Mouse (Mus musculus) adipocyte (in vitro differentiated cells): ENCODE results near the gene Osr1.
A peak's percentile ranks its signal among the peaks of the same experiment; 100 is the strongest.

ENCODE experiments used
- DNase-seq: peaks from one replicate; pipeline ENCODE4 v3.0.0-alpha.2; 2016; ENCODE audit warnings: low spot score

Osr1 gene

DNA sequence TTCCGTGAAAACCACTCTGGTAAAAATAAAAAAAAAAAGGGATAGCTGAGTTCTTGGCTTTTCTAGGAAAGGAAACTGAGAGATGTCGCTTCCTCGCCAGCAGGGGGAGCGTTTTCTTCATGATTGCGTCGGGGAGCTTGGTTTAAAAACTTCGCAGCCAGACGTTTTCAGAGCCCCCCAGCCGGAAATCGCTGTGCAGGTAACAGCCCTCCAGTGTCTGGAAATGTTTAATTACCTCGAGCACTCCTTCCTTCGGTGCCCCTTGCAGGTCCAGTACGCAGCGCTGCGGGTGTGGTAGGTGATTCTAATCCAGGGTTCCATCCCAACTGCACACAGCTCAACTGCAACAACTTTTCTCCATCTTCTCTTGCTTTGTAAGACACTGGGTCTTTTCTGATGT is at the start of gene Osr1:
Gene Osr1, plus strand, starts transcription at position 146 of the 400 bp plus-strand sequence.
- peak; percentile 70 for DNase-seq

DNA sequence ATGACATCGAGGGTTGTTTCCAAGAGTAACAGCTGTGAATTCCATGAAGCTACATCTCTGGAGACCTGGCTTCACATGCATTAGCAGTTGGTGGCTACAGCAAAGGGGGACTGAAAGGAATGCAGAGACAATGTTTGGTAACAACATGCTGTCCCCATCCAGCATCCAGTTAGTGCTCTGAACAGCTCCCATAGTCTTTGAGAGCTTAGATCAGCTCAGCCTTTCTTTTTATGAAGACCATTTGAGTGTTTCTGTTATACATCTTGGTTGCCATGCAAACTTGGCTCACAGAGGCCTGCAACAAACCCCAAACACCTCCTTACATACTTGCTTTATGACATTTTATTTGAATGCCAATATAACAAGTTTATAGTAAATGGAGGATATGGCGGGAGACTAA is 19.6 kb upstream of the Osr1 start:
- no peak for DNase-seq

DNA sequence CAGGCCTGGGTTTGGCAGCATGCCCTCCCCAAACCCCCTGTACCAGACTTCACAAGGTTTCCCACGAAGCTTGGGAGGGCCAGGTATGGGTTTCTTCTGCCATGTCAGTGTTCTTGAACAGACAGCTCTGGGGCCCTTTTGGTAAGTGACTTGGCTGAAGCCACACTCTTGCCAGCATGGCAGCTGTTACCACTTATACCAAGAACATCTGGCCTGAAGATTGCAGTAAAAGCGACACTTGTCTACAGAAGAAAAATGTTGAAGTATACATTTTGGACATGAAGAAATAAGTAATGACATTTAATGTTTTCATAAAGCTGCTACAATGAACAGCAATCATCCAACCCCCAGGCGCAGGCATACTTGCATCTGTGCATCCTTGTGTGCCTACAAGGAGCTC is 5.0 kb upstream of the Osr1 start:
- DNase-seq = no peak

DNA sequence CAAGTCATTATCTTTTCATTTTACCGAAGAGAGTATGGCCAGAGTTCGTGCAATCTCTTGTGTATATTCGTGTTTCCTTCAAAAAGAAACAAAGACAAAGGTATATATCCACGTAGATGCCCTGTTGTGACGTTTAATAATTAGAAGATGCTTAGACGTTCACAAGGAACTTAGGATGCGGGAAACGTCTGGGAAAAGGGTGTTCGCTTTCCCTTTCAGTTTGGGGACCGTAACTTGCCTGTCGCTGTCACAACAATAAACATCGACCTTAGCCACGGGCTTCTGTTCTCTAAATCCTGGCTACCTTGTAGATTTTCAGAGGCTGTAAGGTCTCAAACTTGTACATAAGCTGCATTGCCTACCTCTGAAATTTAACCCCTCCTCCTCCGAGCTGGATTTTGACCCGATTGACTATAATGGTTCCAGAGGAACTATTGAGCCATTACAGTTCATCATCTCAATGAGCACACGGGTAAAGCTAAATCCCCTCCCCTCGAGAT is 630 bp downstream of the Osr1 start:
- DNase-seq = no peak

DNA sequence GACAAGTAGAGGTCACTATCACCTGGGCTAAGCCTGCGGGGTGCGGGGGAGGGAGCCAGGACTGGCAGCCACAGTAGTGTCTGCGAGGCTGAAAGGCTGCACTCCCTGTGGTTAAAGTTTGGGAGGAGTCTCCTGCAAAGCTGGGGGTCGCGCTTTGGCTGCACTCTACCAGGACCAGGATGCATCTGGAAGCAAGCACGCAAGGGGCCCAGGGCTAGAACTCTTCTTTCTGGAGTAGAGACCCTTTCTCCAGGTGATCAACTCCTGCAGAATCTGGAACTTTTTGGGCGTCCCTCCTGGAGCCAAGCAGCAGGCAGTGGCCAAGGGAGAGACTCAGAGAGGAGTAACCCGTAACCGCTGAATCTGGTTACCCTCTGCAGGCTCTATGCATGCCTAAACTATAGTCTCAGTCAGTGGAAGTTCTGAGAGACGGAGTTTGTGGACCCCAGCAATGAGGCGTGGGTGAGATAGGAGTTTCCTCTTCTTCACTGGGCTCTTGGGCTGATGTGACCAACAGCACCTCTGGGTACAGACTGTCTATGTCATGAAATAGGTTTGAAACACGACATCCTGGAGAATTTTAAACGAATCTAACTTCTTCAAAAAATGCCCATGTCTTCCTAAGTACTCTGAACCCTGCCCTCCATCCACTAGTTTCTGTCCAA is 1.5 kb downstream of the Osr1 start:
- DNase-seq = no peak

DNA sequence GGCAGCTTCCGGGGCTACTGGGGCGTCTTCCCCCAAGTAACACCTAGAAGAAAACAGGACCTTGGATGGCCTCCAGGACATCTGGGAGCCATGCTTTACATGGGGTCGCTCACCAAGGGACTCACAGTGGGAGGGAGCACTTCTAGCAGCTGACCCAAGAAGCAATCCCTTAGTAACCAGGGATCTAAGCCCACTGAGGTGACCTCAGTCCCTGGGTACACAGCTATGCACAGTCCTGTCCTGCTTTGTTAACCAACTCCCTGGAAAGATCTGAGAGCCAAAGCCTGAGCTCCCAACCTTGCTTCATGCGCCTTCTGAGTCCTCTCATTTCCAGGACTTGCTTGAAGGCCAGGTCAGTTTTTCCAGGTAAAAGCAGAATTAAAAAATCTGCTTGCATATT is 2.1 kb downstream of the Osr1 start:
- no peak for DNase-seq

DNA sequence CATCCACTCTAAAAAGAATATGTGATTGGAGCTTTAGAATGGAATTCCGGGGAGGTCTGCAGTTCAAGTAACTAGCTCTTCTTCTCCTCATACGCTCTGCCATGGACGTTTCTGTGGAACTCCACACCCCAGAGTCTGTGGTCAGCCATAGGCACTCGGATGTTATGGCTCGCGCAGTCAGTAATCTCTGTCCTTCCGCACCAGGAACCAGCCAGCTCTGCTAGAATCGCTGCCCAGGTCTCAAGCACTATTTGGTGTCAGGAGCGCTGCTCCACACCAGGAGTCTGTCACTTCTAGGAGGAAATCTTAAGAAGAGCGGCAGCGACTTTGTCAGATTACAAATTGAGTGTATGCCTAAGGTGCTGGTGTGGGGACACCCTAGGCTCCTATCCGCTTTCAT is 3.8 kb downstream of the Osr1 start:
- DNase-seq = no peak

DNA sequence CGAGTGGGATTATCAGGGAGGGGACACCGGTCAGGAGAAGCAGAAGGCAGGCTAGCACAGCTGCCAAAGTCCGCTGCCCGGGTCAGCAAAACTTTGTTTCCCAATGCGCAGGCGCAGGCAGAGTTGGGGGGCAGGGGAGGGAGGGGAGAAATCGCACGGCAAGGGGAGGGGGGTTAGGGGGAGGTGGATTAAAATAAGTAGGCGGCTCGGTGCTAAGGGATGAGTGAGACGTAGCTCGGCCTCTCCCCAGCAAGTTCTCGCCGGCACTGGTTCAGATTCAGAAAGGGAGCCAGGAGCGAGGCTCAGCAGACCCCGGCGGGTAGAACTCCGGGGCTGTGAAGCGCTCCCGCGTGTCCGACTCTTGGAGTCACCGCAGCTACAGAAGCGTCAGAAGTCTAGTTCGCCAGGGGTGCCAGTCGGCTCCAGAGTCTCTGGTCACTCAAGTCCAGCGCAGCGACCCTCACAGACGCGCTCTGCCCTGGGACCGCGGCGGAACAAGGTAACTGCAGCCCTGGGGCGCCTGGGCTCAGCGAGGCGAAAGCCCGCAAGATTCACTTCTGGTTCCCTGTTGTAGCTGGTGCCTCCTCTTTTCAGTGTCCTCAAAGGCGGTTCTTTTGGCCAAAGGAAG is 4.4 kb downstream of the Osr1 start:
- DNase-seq = peak; percentile 52

DNA sequence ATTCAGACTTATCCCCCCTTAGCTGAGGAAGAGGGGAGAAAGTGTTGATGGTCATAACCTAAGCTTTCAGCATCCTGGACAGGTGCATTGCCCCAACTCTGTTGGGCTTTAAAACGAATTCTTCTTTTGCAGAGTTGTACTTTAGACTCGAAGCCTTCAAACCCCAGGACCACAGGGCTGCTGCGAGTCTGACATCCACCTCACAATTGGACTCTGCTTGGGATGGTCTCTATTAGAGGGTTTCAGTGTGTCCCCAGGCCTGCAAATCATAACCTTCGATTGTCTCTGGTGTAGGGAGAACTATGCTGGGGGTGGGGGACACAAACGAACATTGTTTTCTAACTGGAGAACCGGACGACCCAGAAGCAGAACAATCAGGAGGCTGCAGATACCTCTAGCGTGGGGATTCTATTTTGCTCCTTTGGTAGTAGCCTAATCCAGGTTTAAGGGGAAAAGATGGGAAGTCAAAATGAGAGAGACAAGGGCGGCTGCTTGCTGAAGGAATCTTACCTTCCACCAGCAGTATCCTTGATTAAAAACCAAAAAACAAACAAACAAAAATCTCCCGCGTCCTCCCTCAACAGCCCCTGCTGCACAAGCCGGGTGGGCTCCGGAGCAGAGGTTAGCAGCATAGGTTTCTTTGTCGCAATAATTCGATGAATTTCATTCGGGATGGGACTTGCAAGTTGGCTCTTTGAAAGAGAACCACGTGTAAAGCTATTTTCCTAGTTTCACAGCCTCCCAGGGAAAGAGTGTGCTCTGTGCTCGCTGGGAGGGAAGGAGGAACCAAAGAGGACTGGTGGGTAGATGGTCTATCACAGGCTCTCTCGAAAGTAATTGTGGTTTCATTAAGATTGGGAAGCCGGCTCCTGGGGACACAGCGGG is 5.5 kb downstream of the Osr1 start:
- DNase-seq = no peak

DNA sequence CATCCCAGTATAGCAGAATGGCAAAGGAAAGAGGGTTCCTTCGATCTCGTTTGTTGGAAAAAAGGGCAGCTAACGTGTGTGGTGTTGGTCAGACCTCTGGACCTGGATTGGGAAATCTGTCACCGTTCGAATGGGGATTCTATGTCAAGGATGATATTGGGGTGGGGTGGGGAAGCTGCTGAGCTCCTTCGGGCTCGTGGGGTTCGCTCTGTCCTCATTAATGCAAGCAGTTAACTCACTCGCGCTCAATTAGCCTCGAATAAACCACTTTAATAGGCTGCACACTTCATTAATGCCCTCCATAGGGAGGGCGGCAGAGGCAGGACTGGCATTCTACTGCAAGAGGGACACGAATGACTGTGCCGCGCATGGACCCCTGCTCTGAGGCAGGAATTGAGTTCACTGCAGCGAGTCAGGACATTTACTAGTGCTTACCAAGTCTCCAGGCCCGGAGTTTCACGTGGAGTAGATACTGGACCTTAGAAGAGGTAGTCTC is 6.2 kb downstream of the Osr1 start:
- no peak for DNase-seq

DNA sequence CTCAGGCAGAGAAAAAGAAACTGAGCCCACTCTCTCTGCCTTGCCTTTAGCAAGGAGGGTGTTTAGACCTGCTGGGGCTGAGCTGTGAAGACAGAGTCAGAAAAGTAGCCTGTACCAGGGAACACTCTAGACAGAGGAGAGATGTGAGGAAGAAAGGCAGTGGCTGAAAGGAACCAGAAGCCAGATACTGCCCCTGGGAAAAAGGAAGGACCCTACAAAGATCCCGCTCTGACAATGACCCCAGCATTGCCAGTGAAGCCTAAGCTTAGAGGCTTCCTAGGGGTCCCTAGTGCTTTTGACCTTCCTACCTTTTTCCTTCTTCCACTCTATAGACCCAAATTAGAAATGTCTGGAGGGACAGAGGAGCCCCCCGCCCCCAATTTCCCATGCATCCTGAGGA is 7.7 kb downstream of the Osr1 start:
- DNase-seq = no peak

DNA sequence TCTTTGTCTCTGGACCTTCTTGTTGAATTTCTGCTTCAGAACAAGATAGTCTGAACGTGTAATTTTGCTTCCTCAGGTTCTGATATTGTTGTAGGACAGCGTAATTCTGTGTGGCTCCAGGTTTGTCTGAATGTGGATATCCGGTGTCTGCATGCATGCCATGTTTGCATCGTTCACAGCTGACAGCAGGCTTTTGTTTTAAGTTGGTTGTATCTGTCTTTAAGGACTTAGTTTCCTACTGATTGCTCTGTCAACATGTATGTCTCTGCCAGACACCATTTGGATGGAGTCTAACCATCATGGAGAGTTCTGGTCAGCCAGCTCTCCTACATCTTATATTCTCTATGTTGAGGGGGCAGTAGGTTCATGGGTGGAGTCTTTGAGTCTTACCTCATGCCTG is 8.7 kb downstream of the Osr1 start:
- no peak for DNase-seq

DNA sequence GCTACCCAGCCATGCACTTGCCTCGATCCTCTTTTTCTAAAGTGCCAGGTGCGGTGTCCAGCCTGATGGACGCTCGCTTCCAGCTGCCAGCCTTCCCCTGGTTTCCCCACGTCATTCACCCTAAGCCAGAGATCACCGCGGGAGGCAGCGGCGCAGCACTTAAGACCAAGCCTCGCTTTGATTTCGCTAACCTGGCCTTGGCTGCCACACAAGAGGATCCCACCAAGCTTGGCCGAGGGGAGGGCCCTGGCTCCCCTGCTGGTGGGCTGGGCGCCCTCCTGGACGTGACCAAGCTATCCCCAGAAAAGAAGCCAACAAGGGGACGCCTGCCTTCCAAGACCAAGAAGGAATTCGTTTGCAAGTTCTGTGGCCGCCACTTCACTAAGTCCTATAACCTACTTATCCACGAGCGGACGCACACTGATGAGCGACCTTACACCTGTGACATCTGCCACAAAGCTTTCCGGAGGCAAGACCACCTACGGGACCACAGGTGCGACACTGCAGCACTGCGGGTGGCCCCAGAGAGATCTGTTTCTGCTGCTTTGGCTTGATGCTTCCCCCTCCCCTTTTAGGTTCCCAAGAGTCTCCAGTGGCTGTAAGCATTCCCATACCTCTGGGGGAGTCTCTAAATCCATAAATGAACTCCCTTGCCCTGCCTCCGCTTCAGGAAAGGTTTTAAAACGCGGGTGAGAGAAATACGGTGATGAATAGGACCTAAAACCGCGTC is 9.6 kb downstream of the Osr1 start:
- DNase-seq = no peak

DNA sequence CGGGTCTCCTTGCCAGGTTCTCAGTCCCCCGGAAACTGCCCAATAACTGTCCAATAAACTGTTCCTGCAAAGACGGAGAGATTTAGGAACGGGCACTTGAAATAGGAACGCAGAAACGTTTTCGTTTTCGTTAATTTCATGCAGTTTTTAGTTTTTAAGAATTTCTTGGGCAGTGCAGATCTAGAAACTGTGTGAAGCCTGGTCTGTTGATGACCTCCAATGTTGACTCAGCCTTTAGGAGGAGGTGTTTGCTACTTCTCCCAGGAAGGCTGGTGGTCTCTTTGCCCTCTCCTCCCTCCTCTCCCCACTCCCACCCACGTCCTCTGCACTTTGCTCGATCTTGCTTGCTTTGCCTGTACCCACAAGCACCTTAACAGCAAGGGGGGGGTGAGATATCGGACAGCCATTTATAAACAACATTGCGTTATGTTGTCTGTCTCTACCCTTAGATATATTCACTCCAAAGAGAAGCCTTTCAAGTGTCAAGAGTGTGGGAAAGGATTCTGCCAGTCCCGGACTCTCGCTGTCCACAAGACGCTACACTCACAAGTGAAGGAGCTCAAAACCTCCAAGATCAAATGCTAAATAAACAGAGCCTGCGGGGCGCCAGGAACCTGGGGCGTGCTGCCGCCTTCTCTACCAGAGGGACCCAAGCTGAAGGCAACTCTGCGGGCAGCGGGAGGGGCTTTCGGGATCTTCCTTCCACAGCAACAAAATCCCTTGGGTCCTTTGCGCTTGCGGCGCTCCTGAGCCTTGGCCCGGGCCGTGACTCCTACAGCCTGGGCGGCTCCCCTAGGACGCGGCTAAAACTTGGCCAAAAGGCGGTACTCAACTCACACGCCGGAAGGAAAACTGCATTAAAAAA is 10.4 kb downstream of the Osr1 start:
- no peak for DNase-seq

DNA sequence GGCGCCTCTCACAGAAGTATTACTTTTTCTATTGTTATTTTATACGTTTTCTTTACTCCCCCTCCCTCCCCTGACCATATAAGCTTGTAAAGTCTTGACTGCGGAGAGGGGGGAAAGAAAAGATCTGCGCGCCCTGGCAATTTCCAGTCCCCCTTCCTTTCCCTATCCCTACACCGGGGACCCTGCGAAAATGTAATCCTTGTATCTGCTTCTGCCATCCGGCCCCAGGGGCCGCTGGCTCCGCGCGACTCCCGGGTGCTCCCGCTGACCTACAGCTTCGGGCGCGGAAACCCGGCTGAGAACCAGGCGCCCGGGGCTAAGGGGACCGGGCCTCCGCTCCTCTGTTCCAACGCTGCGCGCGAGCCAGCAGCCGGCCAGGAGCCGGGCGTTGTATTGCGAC is 11.1 kb downstream of the Osr1 start:
- DNase-seq = no peak

DNA sequence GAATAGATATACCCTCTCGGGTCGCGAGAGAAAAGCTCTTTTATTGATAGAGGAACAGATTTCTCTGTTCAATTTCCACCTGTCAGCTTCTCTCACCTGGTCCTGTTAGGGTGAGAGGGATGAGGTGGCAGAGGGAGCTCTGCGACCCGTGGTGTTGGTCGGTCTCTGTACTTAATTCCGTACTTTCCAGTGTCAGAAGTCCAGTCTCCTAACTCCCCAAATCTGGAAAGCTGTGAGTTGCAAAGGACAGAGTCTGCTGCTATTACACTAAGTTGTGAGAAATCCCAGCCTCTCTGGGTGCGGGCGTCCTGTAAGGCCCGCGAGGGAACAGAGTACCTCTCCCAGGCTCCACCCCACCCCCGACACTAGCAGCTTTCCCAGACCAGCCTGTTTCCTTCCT is 11.6 kb downstream of the Osr1 start:
- DNase-seq = no peak

DNA sequence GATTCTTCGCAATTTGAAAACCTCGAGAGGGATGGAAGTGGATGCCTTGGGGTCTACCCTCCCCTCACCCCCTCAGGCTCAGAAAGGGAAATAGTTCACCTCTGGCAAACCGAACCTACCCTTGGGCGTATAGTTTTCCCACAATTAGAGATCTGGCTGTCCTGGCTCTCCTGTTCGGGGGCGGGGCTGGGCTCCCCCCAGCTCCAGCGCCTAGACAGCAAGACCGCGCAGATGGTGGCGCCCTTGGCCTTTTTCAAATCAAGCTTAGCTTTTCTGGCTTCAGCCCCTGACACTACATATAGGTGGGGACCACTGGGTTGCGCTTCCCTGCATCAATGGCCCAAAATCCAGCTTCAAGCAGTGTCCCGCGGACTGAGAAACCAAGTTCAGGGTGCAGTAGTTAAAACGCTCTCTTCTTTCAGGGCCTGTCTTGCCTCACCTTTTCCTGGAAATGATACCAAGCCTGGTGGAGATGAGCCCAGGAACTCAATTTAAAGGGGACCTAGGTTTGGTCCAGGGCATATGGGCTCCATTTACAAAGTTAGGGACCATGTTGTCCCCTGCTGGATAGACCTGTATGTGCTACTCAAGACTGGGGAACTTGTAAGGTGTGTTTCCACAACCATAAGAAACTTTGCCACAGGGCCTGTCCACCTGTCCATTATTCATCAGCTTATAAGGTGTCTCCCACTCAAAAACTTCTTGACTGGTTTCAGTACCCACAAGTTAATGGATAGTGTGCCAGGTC is 12.5 kb downstream of the Osr1 start:
- DNase-seq = no peak

DNA sequence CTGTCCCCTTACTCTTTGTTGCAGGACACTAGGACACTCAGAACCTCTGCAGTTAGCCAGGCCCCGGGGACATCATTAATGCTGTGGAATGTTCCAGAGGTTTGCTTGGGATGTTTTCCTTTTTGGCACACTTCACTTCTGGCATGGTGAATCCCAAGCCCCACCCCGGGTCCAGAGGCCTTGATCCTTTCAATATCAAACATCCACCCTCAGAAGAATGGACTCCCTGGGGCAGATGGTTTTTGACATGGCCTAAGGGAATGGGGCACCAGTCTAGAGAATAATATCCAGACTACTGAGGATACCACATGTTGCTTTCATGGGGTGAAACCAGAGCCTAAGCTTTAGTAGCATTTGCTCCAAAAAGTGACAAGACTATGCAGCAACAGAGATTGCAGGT is 13.5 kb downstream of the Osr1 start:
- no peak for DNase-seq

DNA sequence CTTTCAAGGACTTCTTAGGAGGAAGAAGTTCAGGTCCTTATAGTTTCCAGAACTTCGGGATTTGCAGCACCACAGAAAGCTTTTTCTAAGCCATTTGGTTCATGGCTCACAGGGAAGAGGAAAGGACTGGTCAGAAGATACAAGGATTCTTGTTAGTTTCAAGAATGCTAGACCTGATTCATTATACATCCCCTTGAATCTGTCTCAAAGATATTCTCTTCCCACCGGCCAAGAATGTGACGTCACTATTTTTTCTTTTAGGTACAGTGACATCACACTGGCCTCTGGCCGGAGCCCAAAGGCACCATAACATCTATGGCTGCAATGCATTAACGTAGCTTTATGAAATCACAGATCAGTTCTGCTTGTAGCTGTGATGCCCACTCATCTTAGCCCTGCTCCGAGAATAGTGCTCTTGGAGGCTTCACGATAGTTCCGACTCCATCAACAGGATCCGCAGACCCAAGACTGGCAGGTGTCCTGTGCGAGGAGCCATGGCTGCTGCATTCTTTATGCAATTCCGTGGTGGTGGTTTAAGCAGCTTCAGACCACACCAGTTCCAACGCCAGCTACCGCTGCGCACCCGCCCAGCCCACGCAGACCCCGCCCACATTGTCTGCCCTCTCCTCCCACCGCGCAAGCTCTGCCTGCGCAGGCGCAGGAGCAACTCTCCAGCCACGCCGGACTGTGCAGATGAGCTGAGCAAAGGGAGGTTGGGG is 14.6 kb downstream of the Osr1 start:
- no peak for DNase-seq

DNA sequence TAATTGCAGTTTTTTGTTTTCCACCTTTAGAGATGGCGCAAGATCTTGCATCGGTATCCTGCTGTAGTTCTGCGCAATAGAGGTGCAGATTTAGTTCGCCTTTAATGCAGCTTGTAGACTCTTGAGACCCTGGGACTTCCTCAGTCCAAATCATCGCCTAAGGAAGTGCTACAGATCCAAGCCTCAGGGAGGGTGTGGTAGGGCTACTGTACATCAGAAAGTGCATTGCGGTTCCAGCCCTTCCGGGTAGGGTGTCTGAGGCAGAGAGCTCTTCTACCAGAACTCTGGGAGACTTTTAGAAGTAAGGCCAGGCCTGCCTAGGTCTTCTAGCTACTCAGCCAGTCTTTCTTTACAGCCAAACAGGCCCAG is 15.2 kb downstream of the Osr1 start:
- no peak for DNase-seq
